Mouse (Mus musculus) hindbrain, postnatal 0 days (tissue): ENCODE data around the gene Npm1. TPM values are rescaled to one million over a fixed set of nuclear protein-coding genes. Genes with fewer than 3 reads are reported as not detected.

Experiments
- ATAC-seq: fragments of 200-750 bp; cut with Nextera tagmentation; 2 replicates; pipeline ENCODE4 v1.8.0; 2017; ENCODE audit warnings: mild to moderate bottlenecking, moderate TSS enrichment, moderate library complexity
- DNase-seq: peaks from one replicate; pipeline ENCODE4 v3.0.0-alpha.2; 2015; ENCODE audit warnings: low spot score
- H3K27ac ChIP-seq: fragments of 300-500 bp; sonication (generic); 2 replicates; pipeline ENCODE4 v1.5.1; 2014; ENCODE audit warnings: mild to moderate bottlenecking
- H3K27me3 ChIP-seq: fragments of 300-500 bp; sonication (generic); 2 replicates; pipeline ENCODE4 v1.6.1; 2014; ENCODE audit warnings: low read length, mixed read lengths; ENCODE audit not compliant: insufficient read depth
- H3K36me3 ChIP-seq: fragments of 300-500 bp; sonication (generic); 2 replicates; pipeline ENCODE4 v1.6.1; 2014; ENCODE audit warnings: low read length, mixed read lengths; ENCODE audit not compliant: insufficient read depth
- H3K4me1 ChIP-seq: fragments of 300-500 bp; sonication (generic); 2 replicates; pipeline ENCODE4 v1.6.1; 2014; ENCODE audit warnings: antibody characterized with exemption, low read length, mixed read lengths; ENCODE audit not compliant: insufficient read depth
- H3K4me2 ChIP-seq: fragments of 300-500 bp; sonication (generic); 2 replicates; pipeline ENCODE4 v1.6.1; 2014; ENCODE audit warnings: low read depth, mild to moderate bottlenecking, low read length, moderate library complexity, mixed read lengths
- H3K4me3 ChIP-seq: fragments of 300-500 bp; sonication (generic); 2 replicates; pipeline ENCODE4 v1.5.1; 2014; ENCODE audit warnings: low read length
- H3K9ac ChIP-seq: fragments of 300-500 bp; sonication (generic); replicated peaks from 2 replicates; pipeline ENCODE4 v1.6.1; 2014; ENCODE audit warnings: mild to moderate bottlenecking, low read length, moderate library complexity, mixed read lengths
- H3K9me3 ChIP-seq: fragments of 300-500 bp; sonication (generic); 2 replicates; pipeline ENCODE4 v1.6.1; 2016; ENCODE audit warnings: low read length, mixed read lengths
- CTCF ChIP-seq: IDR thresholded peaks from 2 replicates; pipeline ENCODE4 v1.5.1; 2016; ENCODE audit warnings: antibody characterized with exemption, control low read depth, low read depth
- WGBS: fragments of 180-500 bp; shearing (Covaris S2); extraction: QIAGEN DNeasy Blood & Tissue Kit; methylation state at CpG from one replicate; pipeline ENCODE4 v1.1.7; 2014; 5-methylcytosine and 5-hydroxymethylcytosine counted together
- polyA plus RNA-seq: library from polyadenylated mRNA; unstranded; fragments of >200 nt; fragmentation: Nextera tagmentation; extraction: Ambion mirVana; gene quantifications from 2 replicates; pipeline ENCODE4 v1.2.1, GENCODE M21; 2015
- total RNA-seq: library from RNA; depleted of rRNA; stranded (reverse); fragments of >200 nt; gene quantifications from 2 replicates; pipeline ENCODE4 v1.2.3, GENCODE M21; 2014

The Npm1 gene
- total and polyA plus RNA-seq, 2 experiments from 2014 or later, result 143 to 395 TPM

DNA sequence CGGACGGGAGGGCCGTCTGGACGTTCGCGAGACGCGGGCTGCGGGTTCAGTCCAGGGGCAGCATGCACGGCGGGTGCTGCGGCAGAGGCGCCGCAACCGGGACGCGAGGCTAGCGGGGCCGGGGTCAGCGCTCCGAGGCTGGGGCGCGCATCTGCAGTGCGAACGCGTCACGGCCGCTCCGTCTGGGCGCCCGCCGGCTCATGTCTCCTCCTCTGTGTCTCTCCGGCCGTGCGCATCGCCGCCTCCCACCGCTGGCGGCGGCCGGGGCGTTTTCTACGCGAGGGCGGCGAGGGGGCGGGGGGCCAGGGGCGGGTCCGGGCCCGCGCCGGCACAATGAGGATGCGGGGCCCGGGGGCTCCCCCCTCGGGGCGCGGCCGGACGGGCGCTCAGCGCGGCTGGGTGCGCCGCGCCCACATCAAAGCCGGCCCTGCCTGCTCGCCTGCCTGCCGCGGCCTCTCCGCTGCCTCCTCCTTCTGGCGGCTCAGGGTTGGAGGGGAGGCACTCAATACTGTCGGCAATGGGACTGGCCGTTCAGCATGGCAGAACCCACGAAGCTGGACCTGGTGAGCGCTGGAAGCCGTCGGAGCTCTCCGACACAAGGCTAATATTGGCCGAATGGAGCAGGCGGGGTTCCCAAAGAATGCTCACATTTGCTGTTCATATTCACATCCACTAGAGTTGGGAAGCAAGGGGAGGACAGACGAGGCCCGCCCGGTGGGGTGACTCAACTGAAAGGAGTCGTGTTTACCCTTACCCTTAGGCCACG is 15.3 kb downstream of the Npm1 start:
- Histone ChIP-seq H3K9me3 (no peaks in the 10 kb centered on the region), H3K4me2 (peak overlapping the region; percentile 72), H3K4me1 (0 out of 2 replicates have a peak, but pooled peaks cover 3% of the 10 kb centered on the region), H3K4me3 (peak overlapping the region; percentile 63), H3K27me3 (no peaks in the 10 kb centered on the region), H3K27ac (peak overlapping the region; percentile 74), H3K36me3 (peaks cover 27% of the 10 kb centered on the region; the same call in 1 of the 2 replicates), H3K9ac (peak overlapping the region; percentile 58)
- DNase-seq (peak; percentile 63), ATAC-seq (peak; percentile 61)
- no peak for TF ChIP-seq CTCF
- WGBS, result under 1% methylated on average over 34 of the region's 85 CpGs

DNA sequence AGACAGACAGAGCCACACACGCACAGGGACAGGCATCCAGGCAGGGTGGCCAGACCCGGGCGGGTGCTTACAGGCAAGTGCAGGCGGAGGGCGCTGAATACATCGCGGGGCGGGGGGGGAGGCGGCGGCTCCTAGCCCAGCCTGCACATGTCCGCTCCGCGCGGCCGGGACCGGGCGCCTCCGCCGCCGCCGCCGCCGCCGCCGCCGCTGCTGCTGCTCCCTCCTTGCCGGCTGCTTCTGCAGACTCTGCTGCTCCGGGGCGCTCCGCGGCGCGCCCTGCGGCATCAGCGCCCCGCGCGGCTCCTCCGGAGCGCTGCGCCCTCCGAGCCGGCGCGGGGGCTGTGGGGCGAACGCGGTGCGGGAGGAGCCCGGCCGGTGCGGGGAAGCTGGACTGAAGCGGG is 15.8 kb downstream of the Npm1 start, which contains the start of gene Fgf18:
Fgf18 (minus strand) TSS at position 230 of the 401 bp plus-strand sequence.
- no peaks in the 10 kb centered on the region for H3K27me3 ChIP-seq
- ATAC-seq, result peak; percentile 64
- H3K9me3 ChIP-seq, result no peaks in the 10 kb centered on the region
- under 1% methylated on average over 41 of the region's 53 CpGs for WGBS
- TF ChIP-seq CTCF, result no peak
- H3K36me3 ChIP-seq, result peaks cover 27% of the 10 kb centered on the region; the same call in 1 of the 2 replicates
- peak; percentile 72 for DNase-seq
- peak within 1 kb of the TSS; percentile 63 for H3K4me3 ChIP-seq
- 0 out of 2 replicates have a peak, but pooled peaks cover 3% of the 10 kb centered on the region for H3K4me1 ChIP-seq
- peak within 1 kb of the TSS; percentile 74 for H3K27ac ChIP-seq
- peak within 1 kb of the TSS; percentile 58 for H3K9ac ChIP-seq
- peak within 1 kb of the TSS; percentile 72 for H3K4me2 ChIP-seq

DNA sequence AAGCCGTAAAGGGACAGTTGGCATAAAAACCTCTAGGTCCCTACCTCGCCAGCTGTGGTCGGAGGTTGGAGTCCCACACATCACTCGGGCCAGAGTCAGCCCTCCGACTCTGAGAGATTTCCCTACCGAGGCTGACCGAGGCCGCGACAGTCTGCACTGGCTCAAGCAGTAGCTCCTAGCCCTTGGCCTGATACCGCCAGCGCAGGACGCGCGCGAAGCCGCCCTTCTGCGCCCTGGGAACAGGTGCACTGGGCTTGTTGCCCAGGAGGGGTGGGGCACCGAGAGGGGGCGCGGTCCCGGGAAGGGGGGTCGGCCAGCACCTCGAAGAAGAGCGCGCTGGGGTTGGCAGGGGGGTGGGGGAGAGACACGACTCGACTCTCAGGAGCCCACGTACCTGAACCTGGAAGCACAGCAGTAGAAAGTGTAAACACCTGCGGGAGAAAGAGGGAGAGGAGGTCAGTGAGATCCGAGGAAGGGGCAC is 16.3 kb downstream of the Npm1 start:
- Histone ChIP-seq H3K27ac (peak overlapping the region; percentile 74; the same call in 1 of the 2 replicates), H3K4me3 (peak overlapping the region; percentile 63), H3K36me3 (peaks cover 23% of the 10 kb centered on the region; the same call in 1 of the 2 replicates), H3K9ac (peak overlapping the region; percentile 58), H3K4me1 (0 out of 2 replicates have a peak, but pooled peaks cover 3% of the 10 kb centered on the region), H3K27me3 (no peaks in the 10 kb centered on the region), H3K4me2 (peak overlapping the region; percentile 72), H3K9me3 (no peaks in the 10 kb centered on the region)
- TF ChIP-seq CTCF, result no peak
- DNase-seq, result peak; percentile 45
- ATAC-seq, result peak; percentile 24; the same call in 1 of the 2 replicates
- WGBS, result under 1% methylated on average over 30 of the region's 30 CpGs

DNA sequence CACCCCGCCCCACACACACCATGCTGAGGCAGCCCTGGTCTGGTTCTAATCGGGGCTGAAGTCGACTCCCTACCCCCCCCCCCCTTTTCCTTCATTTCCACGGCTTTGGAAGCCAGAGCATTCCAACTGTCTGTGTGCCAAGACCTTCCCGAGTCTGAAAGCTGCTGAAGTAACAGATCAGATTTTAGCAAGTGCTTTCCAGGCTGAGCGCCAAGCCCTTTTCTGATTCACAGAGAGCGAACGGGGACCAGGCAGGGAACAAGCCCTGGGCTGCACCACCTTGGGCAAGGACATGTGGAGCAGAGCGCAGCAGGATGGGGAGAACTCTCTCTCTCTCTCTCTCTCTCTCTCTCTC is 16.9 kb downstream of the Npm1 start:
- Histone ChIP-seq H3K4me1 (0 out of 2 replicates have a peak, but pooled peaks cover 3% of the 10 kb centered on the region), H3K9ac (peak overlapping the region; percentile 58; the same call in 1 of the 2 replicates)
- TF ChIP-seq CTCF, result no peak

DNA sequence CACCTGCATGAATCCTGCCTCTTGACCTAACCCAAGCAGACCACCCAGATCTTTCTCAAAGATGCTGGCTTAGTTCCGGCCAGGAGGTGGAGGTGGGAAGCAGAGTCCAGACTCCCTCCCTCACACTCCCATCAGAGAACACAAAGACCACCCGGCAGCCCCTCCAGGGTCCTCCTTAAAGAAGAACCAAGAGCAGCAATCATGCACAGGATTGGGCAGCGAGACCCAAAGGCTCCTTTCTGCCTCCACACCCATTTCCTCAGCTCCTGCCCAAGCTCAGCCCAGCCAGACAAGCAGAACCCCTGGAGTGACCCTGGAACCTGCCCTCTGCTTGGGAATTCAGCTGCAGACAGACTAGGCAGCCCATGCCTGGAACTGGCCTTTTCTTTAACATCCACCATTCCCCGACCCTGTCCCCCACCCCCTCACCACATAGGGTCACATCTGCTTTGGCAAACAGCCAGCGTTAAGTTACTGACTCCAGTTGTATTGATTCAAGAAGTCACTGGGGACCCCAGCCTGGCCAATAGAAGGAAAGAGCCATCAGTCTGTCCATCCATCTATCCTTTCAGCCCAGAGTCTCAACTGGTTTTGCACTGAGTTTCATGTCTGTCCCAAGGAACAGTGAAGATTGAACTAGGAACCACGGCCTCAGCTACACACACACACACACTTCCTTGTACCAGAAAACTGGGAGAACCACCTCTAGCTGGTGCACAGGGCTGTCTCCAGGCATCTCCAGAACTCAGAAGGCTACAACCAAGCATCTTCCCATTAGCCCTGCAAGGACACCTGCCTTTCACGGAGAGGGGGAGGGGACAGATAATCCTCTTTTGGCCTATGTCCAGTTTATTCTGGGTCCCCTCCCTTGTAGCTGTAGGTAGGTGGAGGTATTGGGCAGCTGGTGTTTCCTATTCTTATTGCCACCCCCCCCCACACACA is 17.5 kb downstream of the Npm1 start:
- Histone ChIP-seq H3K36me3 (peaks cover 11% of the 10 kb centered on the region; the same call in 1 of the 2 replicates), H3K4me2 (peak overlapping the region; percentile 72), H3K9ac (no peak overlapping the region), H3K27me3 (no peaks in the 10 kb centered on the region), H3K4me1 (0 out of 2 replicates have a peak, but pooled peaks cover 3% of the 10 kb centered on the region), H3K9me3 (no peaks in the 10 kb centered on the region), H3K27ac (no peak overlapping the region), H3K4me3 (peak overlapping the region; percentile 63)
- WGBS, result 21% methylated on average over 7 of the region's 7 CpGs
- DNase-seq (peak; percentile 25), ATAC-seq (no peak)
- TF ChIP-seq CTCF, result no peak

More for the DNA sequence above, 16.9 kb downstream of the Npm1 start:
- no peak overlapping the region for H3K27ac ChIP-seq
- no peaks in the 10 kb centered on the region for H3K9me3 ChIP-seq
- peaks cover 17% of the 10 kb centered on the region; the same call in 1 of the 2 replicates for H3K36me3 ChIP-seq
- peak overlapping the region; percentile 72 for H3K4me2 ChIP-seq
- H3K27me3 ChIP-seq, result no peaks in the 10 kb centered on the region
- 4% methylated on average over 6 of the region's 9 CpGs for WGBS
- DNase-seq (peak; percentile 92), ATAC-seq (peak; percentile 33)
- peak overlapping the region; percentile 63 for H3K4me3 ChIP-seq

DNA sequence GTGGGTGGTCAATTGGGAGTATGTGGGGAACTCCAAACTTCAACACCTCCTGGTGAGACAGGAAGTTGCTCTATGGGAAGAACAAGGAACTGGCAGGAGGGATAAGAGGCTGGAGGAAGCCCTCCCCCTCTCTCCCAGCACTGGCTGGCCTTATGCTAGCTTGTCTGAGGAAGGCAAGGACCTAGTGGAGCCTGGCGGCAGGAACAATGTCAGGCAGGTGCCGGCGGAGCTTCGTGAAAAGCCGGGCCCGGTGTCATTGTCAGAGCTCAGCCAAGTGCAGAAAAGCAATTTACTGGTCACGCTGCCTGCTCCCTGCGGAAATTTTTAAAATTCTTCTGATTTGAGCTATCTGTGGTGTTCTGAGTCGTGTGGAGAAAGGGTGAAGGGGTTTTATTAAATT is 19.1 kb downstream of the Npm1 start:
- 20% methylated on average over 9 of the region's 9 CpGs for WGBS
- Histone ChIP-seq H3K4me2 (0 out of 2 replicates have a peak overlapping the region, but pooled peaks have one; percentile 11), H3K27ac (no peak overlapping the region), H3K4me3 (no peak overlapping the region), H3K9ac (no peak overlapping the region), H3K27me3 (0 out of 2 replicates have a peak, but pooled peaks cover 2% of the 10 kb centered on the region), H3K4me1 (0 out of 2 replicates have a peak, but pooled peaks cover 3% of the 10 kb centered on the region), H3K36me3 (no peaks in the 10 kb centered on the region), H3K9me3 (no peaks in the 10 kb centered on the region)
- ATAC-seq (no peak), DNase-seq (peak; percentile 25)
- TF ChIP-seq CTCF, result 0 out of 2 replicates have a peak, but pooled peaks have one; percentile 6
